Mouse (Mus musculus): ENCODE measurements at regions not wholly inside any gene's neighbourhood (a gene's known extent, or its start where the extent isn't known, plus 50 kb on each side); places are given as distances from the start of the nearest gene placed in this dataset.
A peak's percentile ranks its signal among the peaks of the same experiment; 100 is the strongest.

DNA sequence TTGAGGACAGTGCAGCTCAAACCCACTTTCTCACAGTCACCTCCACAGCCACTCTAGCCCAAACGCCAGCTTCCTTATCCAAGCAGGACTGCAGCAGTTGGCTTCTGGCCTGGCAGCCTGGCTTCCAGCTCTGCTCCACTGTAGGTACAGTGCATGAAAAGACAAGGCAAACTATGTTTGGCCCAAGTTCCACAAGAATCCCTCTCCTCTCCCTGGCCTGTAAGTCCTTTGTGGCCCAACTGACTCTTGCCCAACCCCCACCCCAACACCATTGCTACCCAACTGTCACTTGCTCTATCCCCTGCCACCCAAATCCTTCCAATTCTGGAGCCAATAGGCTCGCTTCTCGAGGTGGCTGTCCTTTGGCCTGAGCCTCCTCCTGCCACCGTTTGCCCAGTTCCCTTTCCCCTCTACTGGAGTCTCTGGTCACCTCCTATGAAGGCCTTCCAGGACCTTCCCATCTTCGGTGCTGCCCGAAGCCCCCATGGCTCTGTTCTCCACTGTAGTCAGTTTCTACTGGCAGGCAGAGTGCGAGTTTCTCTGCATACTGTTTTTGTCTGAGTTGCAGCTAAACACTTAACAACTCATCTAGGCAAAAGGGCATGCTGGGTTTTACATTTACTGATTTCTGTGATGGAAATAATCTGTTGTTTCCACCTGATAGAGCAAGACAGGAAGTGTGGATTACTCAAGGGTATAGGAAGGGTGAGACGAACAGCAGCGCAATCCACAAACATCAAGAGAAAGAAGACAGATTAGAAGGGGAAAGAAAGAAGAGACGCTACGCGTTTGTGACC, 84.4 kb upstream of the Ptpn1 start:
- no peak for DNase-seq

DNA sequence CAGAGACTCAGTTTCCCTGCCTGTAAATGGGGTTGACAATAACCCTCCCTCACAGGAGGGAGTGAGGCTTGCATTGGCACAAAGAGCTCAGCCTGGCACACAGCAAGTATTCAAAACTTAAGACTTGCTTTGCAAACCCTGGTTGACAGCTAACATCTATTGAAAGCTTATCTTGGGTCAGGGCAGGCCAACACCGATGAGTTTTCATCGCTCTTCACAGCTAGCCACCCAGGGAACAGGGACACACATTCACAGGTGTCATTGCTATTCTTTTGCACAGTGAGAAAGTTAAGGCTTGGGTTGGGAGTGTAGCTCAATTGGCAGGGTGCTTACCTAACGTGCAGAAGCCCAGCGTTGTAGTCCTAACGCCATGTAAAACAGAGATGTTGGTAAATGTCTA, 86.5 kb upstream of the Ptpn1 start:
- no peak for DNase-seq

GRCm38 (mm10) chr2:167844556-167844955, 87.3 kb upstream of the Ptpn1 start:
- DNase-seq = no peak

GRCm38 (mm10) chr2:167843921-167844320, 87.9 kb upstream of the Ptpn1 start:
- DNase-seq = no peak

DNA sequence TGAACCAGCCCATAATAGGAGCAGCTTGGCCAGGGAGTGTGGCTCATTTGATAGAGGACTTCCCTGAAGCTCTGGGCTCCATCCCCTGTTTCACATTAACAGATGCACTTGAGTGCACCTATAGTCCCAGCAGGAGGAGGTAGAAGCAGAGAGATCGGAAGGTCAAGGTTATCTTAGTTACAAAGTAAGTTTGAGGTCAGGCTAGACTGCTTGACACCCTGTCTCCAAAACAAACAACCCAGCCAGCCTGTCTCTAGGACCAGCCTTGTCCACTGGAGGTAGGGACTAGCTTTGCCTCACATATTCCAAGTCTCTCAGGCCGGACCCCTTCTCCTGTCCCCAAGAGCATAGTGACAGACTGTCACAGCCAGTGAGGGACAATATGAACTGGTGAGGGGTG, 88.9 kb upstream of the Ptpn1 start:
- no peak for DNase-seq

DNA sequence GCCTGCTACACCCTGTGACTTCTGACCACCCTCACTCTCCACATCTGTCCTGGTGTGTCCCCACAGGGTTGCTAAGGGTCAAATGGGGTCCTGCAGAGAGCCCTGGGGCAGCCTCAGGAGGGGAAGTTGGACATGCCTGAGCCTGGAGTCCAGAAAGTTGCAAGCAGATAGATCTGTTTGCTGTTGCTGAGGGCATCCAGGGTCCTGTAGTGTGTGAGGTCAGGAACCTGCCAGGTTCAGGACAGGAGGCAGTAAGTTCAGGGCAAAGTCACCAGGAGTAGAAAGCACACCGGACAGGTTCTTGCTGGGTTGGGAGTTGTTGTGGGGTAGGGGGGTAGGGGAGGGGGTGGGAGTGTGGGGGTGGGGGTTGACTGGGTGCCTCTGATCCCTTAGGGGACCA, 89.4 kb upstream of the Ptpn1 start:
- no peak for DNase-seq

GRCm38 (mm10) chr2:167841339-167842240, 90.3 kb upstream of the Ptpn1 start:
- DNase-seq = no peak

DNA sequence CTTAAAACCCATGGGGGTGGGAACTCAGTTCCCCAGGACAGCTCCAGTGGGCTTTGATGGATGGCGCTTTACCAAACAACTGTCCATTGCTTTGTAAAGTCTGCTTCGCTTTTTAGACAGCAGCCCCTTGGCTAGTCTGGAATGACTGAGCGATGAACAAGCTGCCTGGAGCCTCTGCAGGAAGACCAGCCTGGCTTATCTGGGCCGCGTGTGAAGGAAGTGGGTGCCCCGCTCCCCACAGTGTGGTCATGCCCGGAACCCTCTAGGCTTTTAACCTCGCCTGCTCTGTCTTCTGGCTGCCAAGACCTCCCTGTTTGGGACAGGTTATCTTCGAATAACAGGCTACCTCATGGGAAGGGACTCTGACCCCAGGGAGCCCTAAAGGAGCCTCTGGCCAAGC, 91.5 kb upstream of the Ptpn1 start:
- no peak for DNase-seq

DNA sequence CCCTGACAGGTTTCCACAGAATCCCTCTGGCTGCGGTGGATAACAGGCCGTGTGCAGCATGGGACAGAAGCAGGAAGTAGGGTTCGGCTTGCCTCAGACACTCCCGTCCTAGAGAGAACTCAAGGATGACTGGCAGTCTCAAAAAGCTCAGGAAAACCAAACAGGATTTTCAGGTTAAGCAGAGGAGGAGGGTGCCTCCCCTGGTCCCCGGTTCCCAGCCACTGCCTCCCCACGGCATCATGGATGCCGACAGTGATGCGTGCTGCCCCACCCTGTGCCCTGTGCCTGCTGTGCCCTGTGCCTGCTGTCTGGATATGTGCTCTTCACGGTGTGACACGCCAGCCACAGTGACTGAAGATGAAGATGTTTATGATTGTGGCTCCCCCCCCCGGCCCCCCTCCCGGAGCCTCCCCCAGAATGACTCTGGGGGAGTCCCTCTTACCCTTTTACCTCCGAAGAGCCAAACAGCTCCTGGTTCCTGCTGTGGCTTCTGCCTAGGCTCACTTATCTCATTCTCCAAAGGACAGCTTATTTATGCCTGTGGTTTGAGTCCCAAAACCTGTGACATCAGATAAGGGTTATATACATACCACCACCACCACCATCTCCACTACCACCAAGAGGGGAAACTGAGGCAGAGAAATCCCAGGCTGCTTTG, 92.4 kb upstream of the Ptpn1 start:
- no peak for DNase-seq

GRCm38 (mm10) chr2:167837596-167837995, 94.3 kb upstream of the Ptpn1 start:
- DNase-seq = no peak

DNA sequence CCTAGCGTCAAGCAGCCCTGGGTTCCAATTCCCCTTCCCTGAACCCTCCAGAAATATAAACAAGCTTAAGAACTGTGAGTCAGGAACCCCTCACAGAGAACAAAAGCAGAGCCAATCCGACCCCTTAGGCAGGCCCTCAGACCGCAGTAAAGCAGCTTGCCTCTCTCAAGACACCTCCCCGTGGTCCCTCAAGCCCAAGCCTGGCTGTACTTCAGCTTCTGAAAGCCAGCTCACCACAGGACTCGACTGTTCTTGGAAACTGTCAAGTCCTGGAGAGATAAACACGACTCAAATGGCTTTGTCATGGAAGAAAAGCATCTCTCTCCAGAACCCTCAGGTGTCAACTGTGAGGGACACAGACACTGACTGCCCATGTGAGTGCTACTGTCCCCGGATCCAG, 95.2 kb upstream of the Ptpn1 start:
- no peak for DNase-seq

DNA sequence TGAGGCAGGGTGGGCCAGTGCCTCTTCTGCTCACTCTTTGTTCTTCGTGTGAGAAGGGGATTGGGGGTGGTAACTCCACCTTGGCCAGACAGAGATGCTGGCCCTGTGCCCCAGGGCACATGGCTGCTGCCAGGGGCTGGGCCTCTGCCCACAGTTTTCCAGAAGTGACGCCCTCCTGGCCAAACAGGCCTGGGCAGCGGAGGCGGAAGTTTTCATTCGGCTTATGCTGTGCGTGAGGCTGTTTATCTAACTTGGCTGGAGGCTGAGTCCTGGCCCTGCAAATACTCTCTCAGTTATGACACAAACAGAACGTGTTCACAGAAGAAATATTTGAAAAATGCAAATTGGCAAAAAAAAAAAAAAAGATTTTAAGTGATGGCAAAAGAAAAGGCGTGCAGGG, 97.3 kb upstream of the Ptpn1 start:
- no peak for DNase-seq

DNA sequence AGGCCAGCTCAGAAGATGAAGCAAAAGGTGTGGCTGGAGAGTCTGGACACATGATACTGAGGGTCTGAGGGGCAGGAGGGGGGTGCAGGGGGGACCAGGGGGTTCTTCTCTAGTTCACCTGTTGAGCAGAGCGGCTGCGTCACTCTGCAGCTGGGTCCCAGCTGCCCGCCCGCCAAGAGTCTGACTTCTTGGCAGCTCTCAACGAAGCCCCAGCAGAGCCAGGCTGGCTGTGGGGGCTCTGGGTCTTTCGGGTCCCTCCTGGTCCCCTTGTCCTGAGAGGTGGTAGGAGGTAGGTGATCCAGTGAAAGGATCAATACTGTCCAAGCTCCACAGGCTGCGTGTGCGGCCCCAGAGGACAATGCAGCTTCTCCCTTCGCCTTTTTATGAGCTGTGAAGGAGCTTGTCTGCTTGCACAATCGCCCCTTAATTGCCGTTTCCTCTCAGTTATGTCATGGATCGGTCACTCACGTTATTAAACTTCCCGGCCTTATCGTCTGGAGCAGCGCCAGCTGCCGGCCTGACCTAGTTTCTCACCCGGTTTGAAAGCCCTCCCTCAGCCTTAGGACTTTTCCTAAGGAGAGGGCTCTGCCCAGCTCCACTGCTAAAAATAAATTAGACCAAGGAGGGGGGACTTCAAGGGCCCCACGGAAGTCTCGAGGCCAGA, 98.4 kb upstream of the Ptpn1 start:
- DNase-seq = peak; percentile 70

GRCm38 (mm10) chr2:167831076-167832039, 100.5 kb upstream of the Ptpn1 start:
- no peak for DNase-seq

GRCm38 (mm10) chr2:167828258-167828657, 103.6 kb upstream of the Ptpn1 start:
- DNase-seq = no peak

GRCm38 (mm10) chr2:167826922-167827703, 104.7 kb upstream of the Ptpn1 start:
- DNase-seq = no peak

DNA sequence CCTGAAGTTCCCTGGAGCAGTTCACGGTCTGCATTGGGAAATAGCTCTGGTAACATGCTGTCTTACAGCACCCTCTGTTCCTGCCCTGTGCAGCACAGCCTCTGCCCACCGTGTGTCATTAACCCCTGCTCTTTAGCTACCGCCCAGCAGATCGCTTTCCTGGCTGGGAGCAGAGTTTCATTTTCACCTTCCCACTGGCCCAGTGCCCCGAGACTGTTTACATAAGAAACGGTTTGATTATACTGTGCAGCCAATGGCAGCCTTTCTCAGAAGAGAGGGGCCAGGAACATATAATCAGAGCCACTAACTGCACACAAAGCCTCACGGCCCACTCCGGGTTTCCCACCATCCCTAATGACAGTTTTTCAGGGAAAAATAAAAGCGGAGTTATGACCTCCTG, 108.3 kb upstream of the Ptpn1 start:
- DNase-seq = peak; percentile 59

GRCm38 (mm10) chr2:167823044-167823443, 108.8 kb upstream of the Ptpn1 start:
- no peak for DNase-seq

- DNase-seq = no peak
Observed at GRCm38 (mm10) chr2:167821186-167821585, 110.7 kb upstream of the Ptpn1 start.

DNA sequence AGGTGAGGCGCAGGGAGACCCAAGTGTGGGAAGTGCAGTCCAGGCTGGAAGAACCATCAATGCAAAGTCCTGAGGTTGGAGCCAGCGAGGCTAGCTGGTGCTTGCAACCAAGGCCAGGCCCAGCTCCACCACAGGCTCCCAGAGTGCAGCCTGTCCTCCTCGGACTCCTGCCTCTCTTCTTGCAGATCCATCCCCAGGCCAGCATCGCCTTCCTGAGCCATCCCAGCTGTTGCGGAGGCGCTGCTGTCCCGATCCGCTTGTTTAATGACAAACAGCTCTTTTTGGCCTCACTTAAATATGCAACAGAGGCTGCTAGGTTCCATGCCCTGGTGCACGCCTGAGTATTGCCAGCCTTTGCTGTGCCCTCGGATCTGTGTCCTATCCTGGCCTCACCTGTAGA, 113.1 kb upstream of the Ptpn1 start:
- no peak for DNase-seq

GRCm38 (mm10) chr2:167817030-167817429, 114.8 kb upstream of the Ptpn1 start:
- no peak for DNase-seq
